Mouse (Mus musculus): ENCODE results near the gene Olfm3.

Gene Olfm3

GRCm38 (mm10) chr3:114903924-114904438 is at the start of gene Olfm3:
Olfm3 (plus strand) TSS chr3:114904078.
- no peak for DNase-seq (ENCODE audit: low read depth, low spot score)

GRCm38 (mm10) chr3:114889764-114890163 is 14.1 kb upstream of the Olfm3 start:
- no peak for DNase-seq (ENCODE audit: low read depth, low spot score)

GRCm38 (mm10) chr3:114904633-114905423 is 950 bp downstream of the Olfm3 start:
- DNase-seq (ENCODE audit: low read depth, low spot score), result no peak

GRCm38 (mm10) chr3:114907537-114907936 is 3.7 kb downstream of the Olfm3 start:
- DNase-seq (ENCODE audit: low read depth, low spot score), result no peak

- no peak for DNase-seq (ENCODE audit: low read depth, low spot score)
These were observed 5.0 kb downstream of the Olfm3 start for GRCm38 (mm10) chr3:114908846-114909245.

- no peak for DNase-seq (ENCODE audit: low read depth, low spot score)
These were observed 16.2 kb downstream of the Olfm3 start for GRCm38 (mm10) chr3:114920102-114920501.

GRCm38 (mm10) chr3:114929605-114930004 is 25.7 kb downstream of the Olfm3 start:
- no peak for DNase-seq (ENCODE audit: low read depth, low spot score)

GRCm38 (mm10) chr3:114930336-114930735 is 26.5 kb downstream of the Olfm3 start:
- no peak for DNase-seq (ENCODE audit: low read depth, low spot score)

- DNase-seq (ENCODE audit: low read depth, low spot score), result no peak
These were observed 26.9 kb downstream of the Olfm3 start for GRCm38 (mm10) chr3:114930796-114931195.

- DNase-seq (ENCODE audit: low read depth, low spot score), result no peak
These were observed 29.0 kb downstream of the Olfm3 start for GRCm38 (mm10) chr3:114932881-114933280.

- no peak for DNase-seq (ENCODE audit: low read depth, low spot score)
These were observed 51.0 kb downstream of the Olfm3 start for GRCm38 (mm10) chr3:114954904-114955303.

- DNase-seq (ENCODE audit: low read depth, low spot score), result no peak
These were observed 55.6 kb downstream of the Olfm3 start for GRCm38 (mm10) chr3:114959311-114959967.

- no peak for DNase-seq (ENCODE audit: low read depth, low spot score)
These were observed 58.6 kb downstream of the Olfm3 start for GRCm38 (mm10) chr3:114962316-114963083.

GRCm38 (mm10) chr3:114971183-114971582 is 67.3 kb downstream of the Olfm3 start:
- no peak for DNase-seq (ENCODE audit: low read depth, low spot score)

- DNase-seq (ENCODE audit: low read depth, low spot score), result no peak
These were observed 68.6 kb downstream of the Olfm3 start for GRCm38 (mm10) chr3:114972522-114972921.

GRCm38 (mm10) chr3:114990828-114991227 is 87.0 kb downstream of the Olfm3 start:
- DNase-seq (ENCODE audit: low read depth, low spot score), result no peak

GRCm38 (mm10) chr3:114995956-114996355 is 92.1 kb downstream of the Olfm3 start:
- DNase-seq (ENCODE audit: low read depth, low spot score), result no peak

- no peak for DNase-seq (ENCODE audit: low read depth, low spot score)
These were observed 123.7 kb downstream of the Olfm3 start for GRCm38 (mm10) chr3:115027560-115027959.

GRCm38 (mm10) chr3:115028046-115028445 is 124.2 kb downstream of the Olfm3 start:
- no peak for DNase-seq (ENCODE audit: low read depth, low spot score)

GRCm38 (mm10) chr3:115028611-115029010 is 124.7 kb downstream of the Olfm3 start:
- no peak for DNase-seq (ENCODE audit: low read depth, low spot score)

GRCm38 (mm10) chr3:115049060-115049459 is 145.2 kb downstream of the Olfm3 start:
- DNase-seq (ENCODE audit: low read depth, low spot score), result no peak

GRCm38 (mm10) chr3:115064901-115065300 is 161.0 kb downstream of the Olfm3 start:
- no peak for DNase-seq (ENCODE audit: low read depth, low spot score)

All from CD4-positive, CD25-positive, alpha-beta regulatory T cell, adult 2 months (primary cell).